In genomic region chrX:134019005-134019404, GRCm38 (mm10) we compare ENCODE assay signal across 8 mouse cellular contexts. TPM values are rescaled to one million over a fixed set of nuclear protein-coding genes. Genes with fewer than 3 reads are reported as not detected.
A peak's percentile ranks its signal among the peaks of the same experiment; 100 is the strongest.
DNase-seq lines count a peak whose midpoint lies in the region; ATAC-seq and TF ChIP-seq lines count a peak whose summit lies in the region.

No protein-coding gene starts in this region.

- TF ChIP-seq POLR2A in brain, embryonic 14.5 days (IDR thresholded peaks at IDR 0.05; ENCODE audit: borderline replicate concordance, extremely low read depth, insufficient read depth, insufficient read length, poor library complexity, severe bottlenecking), result no peak

- WGBS in forebrain, embryonic 11.5 days, result 19% methylated on average over 9 of the region's 9 CpGs
- WGBS in lung, embryonic 15.5 days, result 15% methylated on average over 9 of the region's 9 CpGs

- ATAC-seq in forebrain, embryonic 11.5 days (replicated peaks; ENCODE audit: low FRiP score), result peak; percentile 67; the same call in 1 of the 2 replicates
- ATAC-seq in lung, embryonic 15.5 days (ENCODE audit: borderline replicate concordance, extremely low read depth, low FRiP score, low TSS enrichment), result peak; percentile 73; the same call in 1 of the 2 replicates

- no peak overlapping the region for H3K9ac ChIP-seq in forebrain, embryonic 11.5 days (ENCODE audit: low read length)
- H3K9ac ChIP-seq in lung, embryonic 15.5 days, result no peak overlapping the region

- no peak overlapping the region for H3K4me3 ChIP-seq in forebrain, embryonic 11.5 days (ENCODE audit: low read depth, low read length)
- no peak overlapping the region for H3K4me3 ChIP-seq in lung, embryonic 15.5 days

- H3K27me3 ChIP-seq in forebrain, embryonic 11.5 days (ENCODE audit: control insufficient read depth, insufficient read depth, low read length), result no peaks in the 10 kb centered on the region
- H3K27me3 ChIP-seq in lung, embryonic 15.5 days, result no peaks in the 10 kb centered on the region

- TF ChIP-seq CTCF in brain, embryonic 14.5 days (IDR thresholded peaks at IDR 0.05; ENCODE audit: borderline replicate concordance, extremely low read depth, insufficient read depth, insufficient read length), result peak; percentile 75; the same call in 1 of the 2 replicates

- H3K9me3 ChIP-seq in forebrain, embryonic 11.5 days (ENCODE audit: control insufficient read depth, low read length), result no peaks in the 10 kb centered on the region
- no peaks in the 10 kb centered on the region for H3K9me3 ChIP-seq in lung, embryonic 15.5 days

- no peak overlapping the region for H3K27ac ChIP-seq in forebrain, embryonic 11.5 days (ENCODE audit: low read depth, low read length)
- no peak overlapping the region for H3K27ac ChIP-seq in lung, embryonic 15.5 days

- peak; percentile 57 for DNase-seq in ES-CJ7 (ENCODE audit: low read depth, low spot score)
- peak; percentile 85 for DNase-seq in brain, embryonic 14.5 days (ENCODE audit: low read depth)
- DNase-seq in forebrain, embryonic 11.5 days (ENCODE audit: low spot score), result peak; percentile 75
- DNase-seq in heart, postnatal 36 days, result peak; percentile 57 to 65
- peak; percentile 44 to 86 for DNase-seq in layer of hippocampus, adult 18-20 months (ENCODE audit: low spot score in 2 of 2)
- peak; percentile 30 for DNase-seq in ovary, postnatal 10 days (ENCODE audit: low spot score)
- DNase-seq in thymus, postnatal 25 days, result peak; percentile 56

- intact Hi-C loops in heart, postnatal 36 days (cut with DNase I), result loop anchor here (1.0 to 2.0 kb wide), 2 partner anchors 72 to 232 kb away; no protein-coding TSS in a partner anchor

- H3K4me2 ChIP-seq in forebrain, embryonic 11.5 days (ENCODE audit: low read depth, low read length, severe bottlenecking), result no peak overlapping the region
- no peak overlapping the region for H3K4me2 ChIP-seq in lung, embryonic 15.5 days

- H3K36me3 ChIP-seq in forebrain, embryonic 11.5 days (ENCODE audit: control insufficient read depth, insufficient read depth, low read length), result no peaks in the 10 kb centered on the region
- H3K36me3 ChIP-seq in lung, embryonic 15.5 days, result no peaks in the 10 kb centered on the region

- no peaks in the 10 kb centered on the region for H3K4me1 ChIP-seq in forebrain, embryonic 11.5 days (replicated peaks; ENCODE audit: control insufficient read depth, insufficient read depth, low read length)
- H3K4me1 ChIP-seq in lung, embryonic 15.5 days, result no peaks in the 10 kb centered on the region

RNA-seq across cellular contexts. Expression of gene Sytl4, which starts 37.4 kb away (rescaled TPM):
- polyA plus RNA-seq in brain, embryonic 14.5 days (2012; rRNA removed), result 0.47 and 0.77 TPM in 2 replicates
- 0.88 and 2.2 TPM in 2 replicates for polyA plus RNA-seq in forebrain, embryonic 11.5 days (2014; fragmentation: Nextera tagmentation; extraction: Ambion mirVana)
- 1 to 10 TPM; 1.8 to 1.9 TPM for total RNA-seq in heart, postnatal 36 days (2021)
- total RNA-seq in layer of hippocampus, adult 18-20 months (2021), result 1 to 10 TPM; 1.1 to 1.7 TPM
- 6.0 and 6.3 TPM in 2 replicates for polyA plus RNA-seq in lung, embryonic 15.5 days (2015; fragmentation: Nextera tagmentation; extraction: Ambion mirVana)

RNA-seq across cellular contexts. Expression of gene Cstf2, which starts 40.0 kb away (rescaled TPM):
- polyA plus RNA-seq in brain, embryonic 14.5 days (2012; rRNA removed), result 80.8 and 84.3 TPM in 2 replicates
- 78.0 and 79.9 TPM in 2 replicates for polyA plus RNA-seq in forebrain, embryonic 11.5 days (2014; fragmentation: Nextera tagmentation; extraction: Ambion mirVana)
- 10 to 100 TPM; 11.8 to 11.9 TPM for total RNA-seq in heart, postnatal 36 days (2021)
- total RNA-seq in layer of hippocampus, adult 18-20 months (2021), result 10 to 100 TPM; 92.4 to 95.7 TPM
- polyA plus RNA-seq in lung, embryonic 15.5 days (2015; fragmentation: Nextera tagmentation; extraction: Ambion mirVana), result 48.1 and 48.9 TPM in 2 replicates

Comparison
In these comparisons a context has a peak if more than half of its experiments do, and no peak if none do; other contexts are left out.
1. DNase-seq: peak in every context shown above with its lines; median percentile 85 in brain, embryonic 14.5 days; 75 in forebrain, embryonic 11.5 days; 65 in layer of hippocampus, adult 18-20 months; 61 in heart, postnatal 36 days; 57 in ES-CJ7; 56 in thymus, postnatal 25 days; 30 in ovary, postnatal 10 days.